Mouse (Mus musculus) thymus, adult 2 months (tissue): Measurements from ENCODE around the gene Arf4. TPM values are rescaled to one million over a fixed set of nuclear protein-coding genes. Genes with fewer than 3 reads are reported as not detected.

Source experiments
- DNase-seq: peaks from one replicate; pipeline ENCODE4 v3.0.0; 2021
- H3K27ac ChIP-seq: fragments of 200-500 bp; 2 replicates; pipeline ENCODE4 v1.5.1; 2012; ENCODE audit warnings: low read length, control low read depth; ENCODE audit not compliant: control insufficient read depth, insufficient read depth
- H3K27me3 ChIP-seq: fragments of 200-500 bp; 2 replicates; pipeline ENCODE4 v1.6.1; 2012; ENCODE audit warnings: mild to moderate bottlenecking, low read length, moderate library complexity, mixed read lengths; ENCODE audit not compliant: control insufficient read depth, insufficient read depth
- H3K36me3 ChIP-seq: fragments of 200-500 bp; 2 replicates; pipeline ENCODE4 v1.6.1; 2012; ENCODE audit warnings: mild to moderate bottlenecking, low read length, moderate library complexity; ENCODE audit not compliant: control insufficient read depth, insufficient read depth
- H3K4me1 ChIP-seq: fragments of 200-500 bp; replicated peaks from 2 replicates; pipeline ENCODE4 v1.6.1; 2012; ENCODE audit warnings: low read length; ENCODE audit not compliant: control insufficient read depth, insufficient read depth
- H3K4me3 ChIP-seq: fragments of 200-500 bp; 2 replicates; pipeline ENCODE4 v1.5.1; 2012; ENCODE audit warnings: mild to moderate bottlenecking, low read length, control low read depth, moderate library complexity; ENCODE audit not compliant: control insufficient read depth, insufficient read depth
- CTCF ChIP-seq: fragments of 200-500 bp; IDR thresholded peaks from 2 replicates; pipeline ENCODE4 v1.5.1; 2012; ENCODE audit warnings: mild to moderate bottlenecking, control low read depth, low read length, moderate library complexity, borderline replicate concordance; ENCODE audit not compliant: control insufficient read depth, poor library complexity, insufficient read depth; ENCODE audit errors: extremely low read depth
- POLR2A ChIP-seq: fragments of 200-500 bp; IDR thresholded peaks from 2 replicates; pipeline ENCODE4 v1.6.1; 2012; ENCODE audit warnings: mild to moderate bottlenecking, low read length, control low read depth, moderate library complexity; ENCODE audit not compliant: control insufficient read depth, poor library complexity, insufficient read depth; ENCODE audit errors: extremely low read depth
- WGBS: fragments of 180-500 bp; shearing (Covaris S2); methylation state at CpG from one replicate; pipeline ENCODE4 v1.1.7; 2018; 5-methylcytosine and 5-hydroxymethylcytosine counted together
- polyA plus RNA-seq: library from polyadenylated mRNA; depleted of rRNA; stranded (reverse); fragments of >200 nt; gene quantifications from 2 replicates; pipeline ENCODE4 v1.2.3, GENCODE M21; 2012

Gene Arf4
- polyA plus RNA-seq, 1 experiment: 134 TPM

GRCm38 (mm10) chr14:26609674-26610073 lies 28.2 kb upstream of the Arf4 start:
- TF ChIP-seq CTCF: no peak
- no peak for TF ChIP-seq POLR2A
- WGBS: 93% methylated on average over 1 of the region's 1 CpGs
- H3K36me3 ChIP-seq: peaks cover 67% of the 10 kb centered on the region

GRCm38 (mm10) chr14:26610689-26611088 lies 27.2 kb upstream of the Arf4 start:
- H3K27me3 ChIP-seq: no peaks in the 10 kb centered on the region
- H3K36me3 ChIP-seq: peaks cover 58% of the 10 kb centered on the region
- TF ChIP-seq CTCF (no peak), POLR2A (no peak)
- H3K27ac ChIP-seq: no peak overlapping the region
- no peak for DNase-seq
- H3K4me1 ChIP-seq: no peaks in the 10 kb centered on the region
- WGBS: 93% methylated on average over 4 of the region's 4 CpGs
- no peak overlapping the region for H3K4me3 ChIP-seq

More at GRCm38 (mm10) chr14:26609674-26610073, 28.2 kb upstream of the Arf4 start:
- no peaks in the 10 kb centered on the region for H3K4me1 ChIP-seq
- no peak for DNase-seq
- no peaks in the 10 kb centered on the region for H3K27me3 ChIP-seq
- H3K4me3 ChIP-seq: no peak overlapping the region
- H3K27ac ChIP-seq: no peak overlapping the region

- TF ChIP-seq POLR2A: no peak
- TF ChIP-seq CTCF: no peak
- DNase-seq: no peak
- Histone ChIP-seq H3K27me3 (no peaks in the 10 kb centered on the region), H3K4me3 (no peak overlapping the region), H3K36me3 (peaks cover 68% of the 10 kb centered on the region), H3K27ac (no peak overlapping the region), H3K4me1 (peaks cover 3% of the 10 kb centered on the region)
- WGBS: 86% methylated on average over 4 of the region's 4 CpGs
These were observed 12.6 kb upstream of the Arf4 start for GRCm38 (mm10) chr14:26625301-26625700.

GRCm38 (mm10) chr14:26626605-26627140 lies 11.2 kb upstream of the Arf4 start:
- no peak overlapping the region for H3K4me3 ChIP-seq
- 74% methylated on average over 5 of the region's 5 CpGs for WGBS

GRCm38 (mm10) chr14:26637025-26637850 lies 636 bp upstream of the Arf4 start:
- WGBS: 35% methylated on average over 17 of the region's 17 CpGs
- Histone ChIP-seq H3K27ac (no peak overlapping the region), H3K36me3 (peaks cover 3% of the 10 kb centered on the region; the same call in 1 of the 2 replicates), H3K4me1 (peaks cover 3% of the 10 kb centered on the region; the same call in 1 of the 2 replicates), H3K4me3 (peak overlapping the region; percentile 41), H3K27me3 (no peaks in the 10 kb centered on the region)
- no peak for TF ChIP-seq POLR2A
- TF ChIP-seq CTCF: no peak
- DNase-seq: no peak

More at GRCm38 (mm10) chr14:26626605-26627140, 11.2 kb upstream of the Arf4 start:
- peaks cover 55% of the 10 kb centered on the region for H3K36me3 ChIP-seq
- no peak for DNase-seq
- TF ChIP-seq CTCF (no peak), POLR2A (no peak)
- H3K27me3 ChIP-seq: no peaks in the 10 kb centered on the region
- no peak overlapping the region for H3K27ac ChIP-seq
- peaks cover 3% of the 10 kb centered on the region for H3K4me1 ChIP-seq

- TF ChIP-seq POLR2A: no peak
- no peak for TF ChIP-seq CTCF
- H3K4me1 ChIP-seq: peaks cover 3% of the 10 kb centered on the region; the same call in 1 of the 2 replicates
- H3K36me3 ChIP-seq: no peaks in the 10 kb centered on the region
- no peaks in the 10 kb centered on the region for H3K27me3 ChIP-seq
- 0% methylated on average over 16 of the region's 16 CpGs for WGBS
- peak; percentile 52 for DNase-seq
- H3K4me3 ChIP-seq: peak overlapping the region; percentile 77
- H3K27ac ChIP-seq: peak overlapping the region; percentile 33
These were observed 822 bp downstream of the Arf4 start for GRCm38 (mm10) chr14:26638708-26639084.

- Histone ChIP-seq H3K27me3 (no peaks in the 10 kb centered on the region), H3K4me3 (peak overlapping the region; percentile 65), H3K36me3 (no peaks in the 10 kb centered on the region), H3K4me1 (peaks cover 3% of the 10 kb centered on the region; the same call in 1 of the 2 replicates), H3K27ac (peak overlapping the region; percentile 50; the same call in 1 of the 2 replicates)
- 3% methylated on average over 11 of the region's 11 CpGs for WGBS
- no peak for TF ChIP-seq CTCF
- no peak for TF ChIP-seq POLR2A
- DNase-seq: peak; percentile 17
These were observed 1.4 kb downstream of the Arf4 start for GRCm38 (mm10) chr14:26639251-26639650.
